Mouse (Mus musculus) forebrain, embryonic 16.5 days (tissue): ENCODE measurements around the gene Uba6. TPM values are rescaled to one million over a fixed set of nuclear protein-coding genes. Genes with fewer than 3 reads are reported as not detected.

ENCODE experiments used
- ATAC-seq: fragments of 200-750 bp; cut with Nextera tagmentation; 2 replicates; pipeline ENCODE4 v1.8.0; 2017; ENCODE audit warnings: mild to moderate bottlenecking, moderate library complexity
- H3K27ac ChIP-seq: fragments of 300-500 bp; sonication (generic); 2 replicates; pipeline ENCODE4 v1.5.1; 2014; ENCODE audit warnings: low read length, control low read depth
- H3K27me3 ChIP-seq: fragments of 300-500 bp; sonication (generic); replicated peaks from 2 replicates; pipeline ENCODE4 v1.6.1; 2014; ENCODE audit warnings: low read length; ENCODE audit not compliant: control insufficient read depth, insufficient read depth
- H3K36me3 ChIP-seq: fragments of 300-500 bp; sonication (generic); 2 replicates; pipeline ENCODE4 v1.6.1; 2014; ENCODE audit not compliant: control insufficient read depth, insufficient read depth
- H3K4me1 ChIP-seq: fragments of 300-500 bp; sonication (generic); replicated peaks from 2 replicates; pipeline ENCODE4 v1.6.1; 2014; ENCODE audit warnings: low read length; ENCODE audit not compliant: control insufficient read depth, insufficient read depth
- H3K4me2 ChIP-seq: fragments of 300-500 bp; sonication (generic); 2 replicates; pipeline ENCODE4 v1.6.1; 2014; ENCODE audit warnings: mild to moderate bottlenecking, low read length, control low read depth
- H3K4me3 ChIP-seq: fragments of 300-500 bp; sonication (generic); replicated peaks from 2 replicates; pipeline ENCODE4 v1.5.1; 2014; ENCODE audit warnings: mild to moderate bottlenecking, low read length, control low read depth
- H3K9ac ChIP-seq: fragments of 300-500 bp; sonication (generic); replicated peaks from 2 replicates; pipeline ENCODE4 v1.6.1; 2014; ENCODE audit warnings: low read depth, low read length, control low read depth
- H3K9me3 ChIP-seq: fragments of 300-500 bp; sonication (generic); 2 replicates; pipeline ENCODE4 v1.6.1; 2016; ENCODE audit warnings: low read length; ENCODE audit not compliant: control insufficient read depth
- WGBS: fragments of 180-500 bp; shearing (Covaris S2); extraction: QIAGEN DNeasy Blood & Tissue Kit; methylation state at CpG from one replicate; pipeline ENCODE4 v1.1.7; 2014; 5-methylcytosine and 5-hydroxymethylcytosine counted together
- polyA plus RNA-seq: library from polyadenylated mRNA; unstranded; fragments of >200 nt; fragmentation: Nextera tagmentation; extraction: Ambion mirVana; gene quantifications from 2 replicates; pipeline ENCODE4 v1.2.1, GENCODE M21; 2015

Uba6 gene
- polyA plus RNA-seq = 16.2 and 20.6 TPM in 2 replicates

- H3K4me3 ChIP-seq = peak within 1 kb of the TSS; percentile 94
- WGBS = under 1% methylated on average over 67 of the region's 67 CpGs
- peaks cover 9% of the 10 kb centered on the region for H3K4me1 ChIP-seq
- no peaks in the 10 kb centered on the region for H3K36me3 ChIP-seq
- no peaks in the 10 kb centered on the region for H3K27me3 ChIP-seq
- peak within 1 kb of the TSS; percentile 84 for H3K4me2 ChIP-seq
- no peaks in the 10 kb centered on the region for H3K9me3 ChIP-seq
- peak within 1 kb of the TSS; percentile 97 for H3K27ac ChIP-seq
- peak within 1 kb of the TSS; percentile 94 for H3K9ac ChIP-seq
- ATAC-seq = peak; percentile 98
Measured at GRCm38 (mm10) chr5:86172449-86173161, at the start of gene Uba6. Uba6 (minus strand) TSS chr5:86172803.

- Histone ChIP-seq H3K4me3 (no peak within 1 kb of the TSS), H3K9me3 (no peaks in the 10 kb centered on the region), H3K9ac (no peak within 1 kb of the TSS), H3K4me1 (no peaks in the 10 kb centered on the region), H3K27ac (no peak within 1 kb of the TSS), H3K27me3 (no peaks in the 10 kb centered on the region), H3K4me2 (no peak within 1 kb of the TSS), H3K36me3 (no peaks in the 10 kb centered on the region)
- WGBS = 89% methylated on average over 10 of the region's 10 CpGs
- no peak for ATAC-seq
Measured at GRCm38 (mm10) chr5:86197801-86198200, 25.2 kb upstream of the Uba6 start, which contains the start of gene Gnrhr. Gnrhr (minus strand) TSS chr5:86197901.

GRCm38 (mm10) chr5:86191356-86191755 lies 18.8 kb upstream of the Uba6 start:
- 15% methylated on average over 4 of the region's 4 CpGs for WGBS
- Histone ChIP-seq H3K4me3 (no peak overlapping the region), H3K4me1 (no peaks in the 10 kb centered on the region; the same call in 1 of the 2 replicates), H3K4me2 (no peak overlapping the region), H3K27me3 (no peaks in the 10 kb centered on the region), H3K9me3 (no peaks in the 10 kb centered on the region), H3K9ac (no peak overlapping the region), H3K36me3 (no peaks in the 10 kb centered on the region), H3K27ac (no peak overlapping the region)
- ATAC-seq = peak; percentile 73

- H3K4me3 ChIP-seq = no peak overlapping the region
- no peaks in the 10 kb centered on the region for H3K9me3 ChIP-seq
- WGBS = 24% methylated on average over 5 of the region's 5 CpGs
- H3K36me3 ChIP-seq = no peaks in the 10 kb centered on the region
- no peak overlapping the region for H3K9ac ChIP-seq
- no peak overlapping the region for H3K27ac ChIP-seq
- H3K4me2 ChIP-seq = no peak overlapping the region
- no peaks in the 10 kb centered on the region; the same call in 1 of the 2 replicates for H3K4me1 ChIP-seq
- H3K27me3 ChIP-seq = no peaks in the 10 kb centered on the region
- ATAC-seq = no peak; the same call in 1 of the 2 replicates
Measured at GRCm38 (mm10) chr5:86190770-86191169, 18.2 kb upstream of the Uba6 start.

GRCm38 (mm10) chr5:86190290-86190689 lies 17.7 kb upstream of the Uba6 start:
- Histone ChIP-seq H3K4me3 (no peak overlapping the region), H3K36me3 (no peaks in the 10 kb centered on the region), H3K4me1 (no peaks in the 10 kb centered on the region; the same call in 1 of the 2 replicates), H3K9ac (no peak overlapping the region), H3K9me3 (no peaks in the 10 kb centered on the region), H3K4me2 (no peak overlapping the region), H3K27me3 (no peaks in the 10 kb centered on the region), H3K27ac (no peak overlapping the region)
- ATAC-seq = no peak
- WGBS = 46% methylated on average over 15 of the region's 15 CpGs

GRCm38 (mm10) chr5:86187441-86187840 lies 14.8 kb upstream of the Uba6 start:
- H3K4me1 ChIP-seq = no peaks in the 10 kb centered on the region; the same call in 1 of the 2 replicates
- 82% methylated on average over 6 of the region's 6 CpGs for WGBS

GRCm38 (mm10) chr5:86173778-86174177 lies 1.2 kb upstream of the Uba6 start:
- Histone ChIP-seq H3K4me3 (no peak overlapping the region), H3K9ac (no peak overlapping the region), H3K27ac (peak overlapping the region; percentile 97), H3K27me3 (no peaks in the 10 kb centered on the region), H3K9me3 (no peaks in the 10 kb centered on the region), H3K4me1 (peaks cover 9% of the 10 kb centered on the region), H3K36me3 (no peaks in the 10 kb centered on the region), H3K4me2 (no peak overlapping the region)
- 55% methylated on average over 2 of the region's 2 CpGs for WGBS
- ATAC-seq = no peak

More at GRCm38 (mm10) chr5:86187441-86187840, 14.8 kb upstream of the Uba6 start:
- Histone ChIP-seq H3K4me2 (no peak overlapping the region), H3K9ac (no peak overlapping the region), H3K27me3 (no peaks in the 10 kb centered on the region), H3K9me3 (no peaks in the 10 kb centered on the region), H3K27ac (no peak overlapping the region), H3K36me3 (no peaks in the 10 kb centered on the region), H3K4me3 (no peak overlapping the region)
- no peak for ATAC-seq

- WGBS = 0% methylated on average over 15 of the region's 15 CpGs
- Histone ChIP-seq H3K4me3 (peak overlapping the region; percentile 94), H3K4me1 (peaks cover 9% of the 10 kb centered on the region)
Measured at GRCm38 (mm10) chr5:86172088-86172448, 535 bp downstream of the Uba6 start.

GRCm38 (mm10) chr5:86129828-86130227 lies 42.8 kb downstream of the Uba6 start:
- no peak overlapping the region for H3K4me2 ChIP-seq

More at GRCm38 (mm10) chr5:86172088-86172448, 535 bp downstream of the Uba6 start:
- Histone ChIP-seq H3K4me2 (peak overlapping the region; percentile 84), H3K27ac (peak overlapping the region; percentile 97), H3K9me3 (no peaks in the 10 kb centered on the region), H3K36me3 (no peaks in the 10 kb centered on the region), H3K27me3 (no peaks in the 10 kb centered on the region), H3K9ac (peak overlapping the region; percentile 94)
- ATAC-seq = no peak

More at GRCm38 (mm10) chr5:86129828-86130227, 42.8 kb downstream of the Uba6 start:
- ATAC-seq = no peak
- Histone ChIP-seq H3K27me3 (no peaks in the 10 kb centered on the region), H3K27ac (no peak overlapping the region), H3K4me1 (no peaks in the 10 kb centered on the region), H3K9ac (no peak overlapping the region), H3K9me3 (no peaks in the 10 kb centered on the region), H3K4me3 (no peak overlapping the region), H3K36me3 (peaks cover 17% of the 10 kb centered on the region)
